Mouse (Mus musculus): ENCODE measurements around the gene 1700003F12Rik. TPM values are rescaled to one million over a fixed set of nuclear protein-coding genes. Genes with fewer than 3 reads are reported as not detected.

The 1700003F12Rik gene
- 1 to 10 TPM in 1 of 2 experiments, not detected in 1; 2.2 TPM for polyA plus RNA-seq (2017; shearing (Covaris generic))

DNA sequence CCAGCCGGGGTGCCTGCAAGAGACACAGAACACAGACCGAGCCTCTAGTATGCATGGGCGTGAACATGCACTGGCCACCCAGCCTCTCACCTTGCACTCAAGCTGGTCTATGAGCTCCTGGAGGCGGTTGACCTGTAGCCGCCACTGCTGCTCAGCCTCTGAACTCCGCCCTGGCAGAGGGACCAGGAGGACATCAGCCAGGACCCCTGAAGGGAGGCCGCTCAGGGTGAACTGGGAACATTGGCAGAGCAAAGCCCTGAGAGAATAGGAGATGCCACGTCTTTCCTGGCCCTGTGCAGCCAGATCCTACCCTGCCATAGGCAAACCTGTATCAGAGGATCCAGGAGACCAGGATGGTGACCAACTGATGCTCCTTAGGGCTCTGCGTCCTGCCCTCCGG is at the start of gene 1700003F12Rik:
1700003F12Rik (plus strand) TSS at position 375 of the 400 bp plus-strand sequence.

DNA sequence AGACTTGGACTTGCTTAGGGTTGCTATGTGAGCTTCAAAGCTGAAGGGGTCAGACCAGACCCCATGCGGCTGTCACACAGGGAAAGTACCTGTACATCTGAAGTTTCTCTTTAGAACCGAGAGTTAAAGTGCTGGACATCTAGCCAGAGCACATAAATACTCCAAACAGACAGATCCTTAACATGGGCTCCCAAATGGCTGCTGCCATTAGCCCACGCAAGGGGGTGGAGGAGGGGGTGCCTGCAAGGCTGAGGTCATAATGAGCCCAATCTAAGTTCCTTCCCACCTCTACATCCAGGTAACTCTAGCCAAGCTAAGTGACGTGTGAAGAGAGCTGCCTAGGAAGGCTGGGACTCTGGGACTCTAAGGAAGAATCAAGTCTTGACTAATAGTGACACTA is 4.6 kb downstream of the 1700003F12Rik start, which contains the start of gene Actl10:
Actl10 (plus strand) TSS at position 301 of the 400 bp plus-strand sequence.

DNA sequence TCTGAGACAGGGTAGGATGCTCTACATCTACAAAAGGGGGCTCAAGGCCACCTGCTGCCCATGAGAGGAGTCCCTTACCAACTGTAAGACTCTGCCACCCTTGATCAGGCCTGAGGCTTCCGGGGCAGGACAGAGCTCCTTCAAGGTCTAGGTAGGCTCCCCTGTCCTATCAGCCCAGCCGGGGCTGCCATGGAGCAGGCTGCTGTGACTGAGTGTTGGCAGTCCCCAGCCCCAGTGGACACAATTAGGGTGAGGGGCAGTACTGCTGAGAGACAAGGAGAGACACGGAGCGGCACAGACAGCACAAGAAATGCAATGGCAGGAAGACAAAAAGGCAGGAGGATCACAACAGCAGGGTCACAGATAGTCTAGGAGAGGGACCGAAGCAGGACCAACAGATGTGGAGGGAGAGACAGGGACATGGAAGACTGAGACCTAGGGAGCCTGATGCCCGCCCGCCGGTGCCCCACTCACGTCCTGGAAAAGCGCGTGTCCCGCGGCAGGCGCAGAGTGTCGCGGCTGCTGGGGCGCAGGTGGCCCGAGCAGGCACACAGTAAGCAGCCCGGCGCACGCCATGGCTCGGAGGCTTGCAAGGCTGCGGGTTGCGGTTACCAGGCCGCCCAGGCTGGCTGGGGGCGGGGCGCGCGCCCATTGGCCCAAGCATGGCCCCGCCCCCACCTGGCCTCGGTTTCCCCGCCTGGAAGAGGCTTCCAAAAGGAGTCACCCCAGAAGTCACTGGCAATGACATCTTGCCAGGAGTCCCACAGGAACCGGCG is 11.6 kb downstream of the 1700003F12Rik start, which contains the start of gene Necab3:
Necab3 (minus strand) TSS at position 627 of the 776 bp plus-strand sequence.

DNA sequence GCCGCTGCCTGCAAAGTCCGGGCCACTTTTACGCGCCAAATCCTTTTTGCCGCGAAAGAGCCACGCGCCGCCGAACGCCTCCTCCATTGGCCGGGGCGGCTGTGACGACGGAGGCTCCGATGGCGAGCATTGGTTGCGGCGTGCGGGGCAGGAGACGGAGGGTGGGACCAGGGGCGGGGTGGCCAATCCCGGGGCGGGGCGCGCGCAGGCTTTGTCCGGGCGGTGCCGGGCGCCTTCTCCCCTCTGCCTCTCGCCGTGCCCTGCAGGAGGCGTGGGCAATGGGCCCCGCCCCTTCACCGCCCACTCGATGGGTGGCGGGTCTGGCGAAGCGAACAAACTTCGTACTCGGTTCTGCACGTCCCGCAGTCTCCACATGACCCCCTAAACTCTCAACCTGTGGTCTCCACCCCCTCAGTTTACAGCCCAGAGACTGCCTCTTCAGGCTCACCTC is 23.0 kb downstream of the 1700003F12Rik start, which contains the start of gene E2f1:
E2f1 (minus strand) TSS at position 57 of the 451 bp plus-strand sequence.

Other genes starting within 250 kb of the 1700003F12Rik start
- not detected for gene Bpifb9b, start 239.9 kb upstream of the 1700003F12Rik start, polyA plus RNA-seq (2017; shearing (Covaris generic))
- 10 to 100 TPM; 17.7 to 32.1 TPM for gene Cdk5rap1, start 174.1 kb upstream of the 1700003F12Rik start, polyA plus RNA-seq (2017; shearing (Covaris generic))
- under 1 TPM in 1 of 2 experiments, not detected in 1; 0.37 TPM for gene Snta1, start 139.0 kb upstream of the 1700003F12Rik start, polyA plus RNA-seq (2017; shearing (Covaris generic))
- gene Cbfa2t2, start 110.6 kb upstream of the 1700003F12Rik start, polyA plus RNA-seq (2017; shearing (Covaris generic)) = 10 to 100 TPM; 21.1 to 27.1 TPM
- under 1 TPM in 1 of 2 experiments, not detected in 1; 0.18 TPM for gene Actl10, start 4.7 kb downstream of the 1700003F12Rik start, polyA plus RNA-seq (2017; shearing (Covaris generic))
- under 1 TPM; 0.55 to 0.75 TPM for gene Necab3, start 11.8 kb downstream of the 1700003F12Rik start, polyA plus RNA-seq (2017; shearing (Covaris generic))
- 1 to 10 TPM; 9.0 to 9.8 TPM for gene E2f1, start 22.8 kb downstream of the 1700003F12Rik start, polyA plus RNA-seq (2017; shearing (Covaris generic))
- gene Pxmp4, start 56.6 kb downstream of the 1700003F12Rik start, polyA plus RNA-seq (2017; shearing (Covaris generic)) = 10 to 100 TPM; 26.8 to 32.7 TPM
- gene Zfp341, start 66.2 kb downstream of the 1700003F12Rik start, polyA plus RNA-seq (2017; shearing (Covaris generic)) = under 1 TPM; 0.44 to 0.58 TPM
- gene 4930519P11Rik, start 66.4 kb downstream of the 1700003F12Rik start, polyA plus RNA-seq (2017; shearing (Covaris generic)) = under 1 TPM in 1 of 2 experiments, not detected in 1; 0.61 TPM
- gene Chmp4b, start 104.6 kb downstream of the 1700003F12Rik start, polyA plus RNA-seq (2017; shearing (Covaris generic)) = 10 to 100 TPM; 16.0 to 18.1 TPM
- gene Gm14214, start 222.9 kb downstream of the 1700003F12Rik start, polyA plus RNA-seq (2017; shearing (Covaris generic)) = under 1 TPM in 1 of 2 experiments, not detected in 1; 0.54 TPM
- 100 to 1,000 TPM; 165 to 193 TPM for gene Raly, start 244.0 kb downstream of the 1700003F12Rik start, polyA plus RNA-seq (2017; shearing (Covaris generic))
- gene a, start 244.3 kb downstream of the 1700003F12Rik start, polyA plus RNA-seq (2017; shearing (Covaris generic)) = 1 to 10 TPM in 1 of 2 experiments, under 1 TPM in 1; 0.84 to 1.6 TPM